Mouse (Mus musculus) embryonic fibroblast, embryonic 13.5 days (primary cell): Measurements from ENCODE around the gene Adamts2.

Experiments
- CTCF ChIP-seq: IDR thresholded peaks from 2 replicates; pipeline ENCODE4 v1.5.1; 2011; ENCODE audit warnings: mild to moderate bottlenecking, control low read depth, low read length, moderate library complexity, borderline replicate concordance; ENCODE audit not compliant: insufficient read depth
- POLR2A ChIP-seq: IDR thresholded peaks from 2 replicates; pipeline ENCODE4 v1.6.1; 2011; ENCODE audit warnings: low read depth, mild to moderate bottlenecking, control low read depth, low read length, moderate library complexity

DNA sequence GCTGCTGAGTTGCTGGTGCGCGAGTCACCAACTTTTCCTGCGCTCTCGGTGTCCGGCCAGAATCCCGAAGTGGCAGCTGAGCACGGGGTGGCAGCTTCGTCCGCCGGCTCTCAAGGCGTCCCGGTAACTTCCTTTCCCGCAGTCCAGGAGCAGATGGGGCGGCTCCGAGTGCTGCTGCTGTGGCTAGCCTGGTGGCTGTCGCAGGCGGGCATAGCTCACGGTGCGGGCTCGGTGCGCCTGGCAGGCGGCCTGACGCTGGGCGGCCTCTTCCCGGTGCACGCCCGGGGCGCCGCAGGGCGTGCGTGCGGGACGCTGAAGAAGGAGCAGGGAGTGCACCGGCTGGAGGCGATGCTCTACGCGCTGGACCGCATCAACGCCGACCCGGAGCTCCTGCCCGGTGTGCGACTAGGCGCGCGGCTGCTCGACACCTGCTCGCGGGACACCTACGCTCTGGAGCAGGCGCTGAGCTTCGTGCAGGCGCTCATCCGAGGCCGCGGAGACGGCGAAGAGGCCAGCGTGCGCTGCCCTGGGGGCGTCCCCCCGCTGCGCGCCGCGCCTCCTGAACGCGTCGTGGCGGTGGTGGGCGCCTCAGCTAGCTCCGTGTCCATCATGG, 249.2 kb downstream of the Adamts2 start:
- TF ChIP-seq POLR2A = no peak
- TF ChIP-seq CTCF = no peak
